Mouse (Mus musculus) inflammation-experienced regulatory T-cells, adult 6 months (primary cell): ENCODE measurements around the gene Lrmda. TPM values are rescaled to one million over a fixed set of nuclear protein-coding genes. Genes with fewer than 3 reads are reported as not detected.

Experiments
- ATAC-seq: one replicate; pipeline ENCODE4 v1.8.0; 2017
- polyA plus RNA-seq, 3 experiments: library from polyadenylated mRNA; unstranded; fragments of 100-300 nt; shearing (Covaris generic); gene quantifications; one replicate each; pipeline ENCODE4 v1.2.1; 2017

Gene Lrmda
- not detected for polyA plus RNA-seq

DNA sequence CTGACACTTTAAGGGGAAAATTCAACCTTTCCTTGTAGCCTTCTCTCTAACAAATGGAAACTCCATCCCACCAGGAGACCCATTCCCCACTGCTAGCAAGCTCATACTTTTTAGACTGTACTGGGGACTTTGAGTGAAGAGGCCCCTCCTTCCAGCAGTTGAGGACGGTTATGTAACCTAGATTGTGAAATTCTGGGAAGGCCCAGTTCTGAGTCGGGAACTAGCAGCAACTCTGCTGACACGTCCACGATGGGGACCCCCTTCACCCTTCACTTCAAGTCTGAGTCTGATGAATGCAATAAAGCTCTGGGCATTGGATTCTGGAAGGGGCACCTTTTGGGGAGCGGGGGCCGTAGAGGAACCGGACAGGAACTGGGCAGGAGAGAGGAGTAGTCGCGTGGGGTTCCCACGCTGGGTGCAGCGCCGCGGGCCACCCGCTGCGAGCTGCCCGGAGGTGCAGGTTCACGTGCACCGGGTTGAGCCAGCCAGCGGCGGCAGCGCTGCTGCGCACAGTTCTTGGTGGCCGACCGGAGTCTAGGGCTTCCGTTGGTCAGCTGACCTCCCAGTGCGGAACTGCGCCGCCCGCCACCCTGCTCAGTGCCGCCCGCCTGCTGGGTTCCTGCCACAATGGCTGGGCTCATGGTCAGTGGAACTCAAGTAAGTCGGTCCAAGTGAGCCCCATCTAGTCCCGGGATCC lies at the start of gene Lrmda:
Gene Lrmda (plus strand): TSS at position 461 of the 697 bp plus-strand sequence.
- ATAC-seq: no peak

- ATAC-seq: no peak
Observed at GRCm38 (mm10) chr14:21981462-21981861, 38.0 kb upstream of the Lrmda start.

DNA sequence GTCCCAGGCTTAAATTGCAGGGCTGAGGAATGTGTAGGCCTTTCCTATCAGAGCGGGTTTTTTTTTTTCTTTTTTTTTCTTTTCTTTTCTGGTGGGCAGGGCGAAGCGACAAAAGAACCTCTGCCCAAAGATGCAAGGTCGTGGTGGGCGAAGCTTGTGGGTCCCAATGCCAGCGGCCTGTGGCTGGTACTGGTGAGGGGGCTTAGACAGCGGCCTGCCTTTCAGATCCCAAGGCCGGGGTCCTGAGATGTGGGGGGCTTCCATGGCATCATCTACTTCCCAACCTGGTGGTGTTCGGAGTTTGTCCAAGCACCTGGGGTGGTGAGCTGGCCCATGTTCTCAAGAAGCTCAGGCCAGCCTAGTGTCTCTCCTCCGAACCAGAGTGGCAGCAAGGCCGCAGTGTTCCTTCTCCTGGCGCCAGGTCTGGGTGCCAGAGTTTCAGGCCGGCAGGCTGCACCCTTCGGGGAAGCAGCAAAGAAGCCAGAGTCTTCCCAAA lies 37.4 kb upstream of the Lrmda start:
- ATAC-seq: no peak

DNA sequence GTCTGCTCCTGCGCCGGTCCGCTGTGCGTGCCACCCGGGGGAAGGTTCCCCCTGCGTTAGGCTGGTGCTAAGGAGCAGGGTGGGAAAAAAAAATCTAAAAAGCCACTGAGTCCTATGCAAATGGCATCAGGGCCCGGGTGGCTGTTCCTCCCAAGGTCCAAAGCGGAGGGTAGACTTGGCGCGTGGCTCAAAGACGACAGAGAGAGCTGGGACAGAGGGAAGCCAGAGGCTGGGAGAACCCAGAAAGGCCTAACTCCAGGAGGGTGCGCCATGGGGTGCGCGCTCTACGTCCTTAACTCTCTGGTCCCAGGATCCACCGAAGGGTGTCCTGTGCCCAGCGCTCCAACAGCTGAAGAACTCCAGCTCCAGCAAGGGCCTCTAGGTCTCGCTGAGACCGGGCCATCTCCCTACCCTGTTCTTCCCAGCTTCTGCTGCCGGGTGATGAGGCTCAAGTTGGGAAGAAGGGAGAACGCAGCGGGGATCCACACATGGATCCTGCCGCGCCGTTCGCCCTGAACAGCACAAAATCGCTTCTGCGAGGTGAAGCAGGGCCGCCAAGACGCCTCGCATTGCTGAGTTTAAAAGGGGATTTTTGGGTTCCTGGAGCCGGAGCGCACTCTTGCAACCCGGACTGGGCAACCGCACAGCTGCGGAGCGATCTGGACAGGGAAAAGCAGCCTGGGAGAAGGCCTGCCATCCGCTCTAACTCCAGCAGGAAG lies 36.8 kb upstream of the Lrmda start:
- no peak for ATAC-seq

DNA sequence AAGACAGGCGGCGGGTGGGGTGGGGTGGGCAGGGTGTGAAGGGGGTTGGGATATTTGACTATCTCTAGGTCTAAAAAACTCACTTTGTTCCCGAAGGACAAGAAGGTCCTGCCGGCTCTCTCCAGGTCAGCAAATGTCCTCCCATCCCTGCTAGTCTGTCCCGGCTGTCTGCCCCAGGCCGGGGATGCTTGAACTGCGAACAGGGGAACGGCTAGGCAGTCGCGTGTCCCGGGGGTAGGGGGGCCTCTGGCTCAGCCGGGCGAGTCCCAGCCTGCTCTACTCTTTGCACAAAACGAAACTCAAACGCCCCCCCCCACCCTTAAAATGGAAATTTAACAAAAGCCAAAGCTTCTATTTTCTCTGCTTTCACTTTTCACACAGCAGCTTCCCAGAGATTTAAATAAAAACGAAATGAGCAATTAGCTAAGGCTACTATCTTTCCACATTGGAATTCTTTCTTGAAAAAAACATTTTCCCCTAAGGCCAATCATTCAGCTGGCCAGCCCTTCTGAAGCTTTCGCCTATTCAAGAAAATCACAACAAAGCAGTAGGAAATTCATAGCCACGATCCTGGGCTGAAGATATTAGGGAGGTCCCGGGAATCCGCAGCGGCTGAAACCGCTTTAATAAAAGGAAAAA lies 36.1 kb upstream of the Lrmda start:
- no peak for ATAC-seq

GRCm38 (mm10) chr14:21983950-21984730 lies 35.4 kb upstream of the Lrmda start:
- no peak for ATAC-seq

DNA sequence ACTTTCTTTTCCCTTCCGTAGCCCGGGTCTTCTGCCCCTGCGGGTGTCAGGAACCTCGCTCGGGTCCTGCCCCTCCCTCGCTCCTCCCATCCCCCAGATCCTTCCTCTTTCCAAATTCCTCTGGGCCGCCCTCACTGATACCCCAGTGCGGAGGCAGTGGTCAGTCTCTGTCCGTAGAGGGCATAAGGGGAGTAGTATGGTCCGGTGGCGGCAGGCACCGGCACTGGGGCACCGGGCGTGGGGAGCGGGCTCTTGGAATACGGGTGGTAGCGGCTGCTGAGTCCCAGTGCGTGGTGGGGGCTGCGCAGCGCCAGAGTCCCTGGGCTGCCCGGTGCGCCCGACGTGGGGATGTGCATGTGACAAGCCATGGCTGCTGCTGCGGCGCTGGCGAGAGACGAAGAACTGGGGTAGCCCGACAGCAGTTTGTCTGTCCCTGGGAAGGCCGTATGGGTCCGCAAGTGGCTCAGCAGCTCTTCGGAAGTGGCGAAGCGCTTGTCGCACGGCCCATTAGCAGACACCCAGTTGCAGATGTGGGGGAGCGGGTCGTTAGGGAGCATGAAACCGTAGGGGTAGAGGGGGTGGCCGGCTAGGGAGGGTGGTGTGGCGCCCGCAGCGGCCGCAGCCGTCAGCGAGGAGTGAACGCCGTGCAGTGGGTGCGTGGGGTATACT lies 34.6 kb upstream of the Lrmda start:
- ATAC-seq: no peak

DNA sequence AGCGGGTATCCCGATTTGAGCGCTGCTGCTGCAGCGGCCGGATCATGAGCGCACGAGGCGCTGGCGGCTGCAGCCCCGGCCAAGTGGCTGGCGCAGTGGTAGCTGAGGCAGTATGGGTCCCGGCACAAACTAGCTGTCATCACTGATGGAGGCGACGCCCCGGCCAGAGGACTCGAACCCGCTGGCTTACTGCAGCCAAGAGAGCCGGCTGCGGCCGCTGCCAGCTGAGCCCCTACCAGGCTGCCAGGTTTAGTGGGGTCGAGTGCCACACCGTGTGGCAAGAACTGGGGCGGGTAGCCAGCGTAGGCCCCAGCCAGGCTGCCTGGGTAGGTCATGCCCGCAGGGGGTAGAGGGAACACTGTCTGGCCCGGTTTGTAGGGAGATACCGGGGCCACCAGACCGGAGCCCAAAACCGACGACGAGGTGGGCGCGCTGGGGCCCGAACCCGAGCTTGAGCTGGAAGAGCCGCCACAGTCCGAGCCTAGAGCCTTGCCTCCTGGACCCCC lies 34.0 kb upstream of the Lrmda start:
- ATAC-seq: no peak

DNA sequence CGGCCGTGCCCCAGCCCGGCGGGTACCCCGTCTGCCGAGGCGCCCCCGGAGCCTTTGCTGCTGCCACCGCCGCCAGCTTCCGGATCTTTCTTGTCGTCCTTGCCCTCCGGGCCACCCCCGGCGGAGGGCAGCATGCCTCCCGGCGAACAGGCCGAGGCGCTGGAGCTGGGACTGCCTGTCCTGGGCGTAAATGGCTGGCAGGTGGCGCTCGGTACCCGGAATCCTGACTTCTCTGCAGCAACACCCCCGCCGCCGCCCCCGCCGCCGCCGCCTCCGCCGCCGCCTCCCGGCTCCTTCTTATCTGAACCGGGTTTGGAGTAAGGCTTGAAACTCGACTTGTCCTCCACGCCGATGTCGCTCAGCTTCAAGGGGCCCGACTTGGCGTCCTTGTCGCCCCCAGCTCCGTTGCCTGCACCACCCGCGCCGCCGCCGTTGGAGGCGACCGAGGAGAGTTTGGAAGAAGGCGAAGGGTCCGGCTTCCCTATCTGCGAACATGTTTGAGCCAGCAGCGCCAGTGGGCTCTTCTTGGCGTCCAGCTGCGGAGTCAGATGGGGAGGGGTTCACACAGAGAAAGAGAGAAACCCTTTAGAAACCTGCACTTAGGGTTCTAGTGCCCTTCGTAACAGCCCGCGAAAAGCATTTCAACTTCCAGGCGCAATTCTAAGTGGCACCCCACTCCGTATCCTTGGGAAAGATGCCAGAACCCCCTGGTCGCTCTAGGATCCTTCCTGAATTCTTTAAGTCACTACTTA lies 33.4 kb upstream of the Lrmda start:
- no peak for ATAC-seq

DNA sequence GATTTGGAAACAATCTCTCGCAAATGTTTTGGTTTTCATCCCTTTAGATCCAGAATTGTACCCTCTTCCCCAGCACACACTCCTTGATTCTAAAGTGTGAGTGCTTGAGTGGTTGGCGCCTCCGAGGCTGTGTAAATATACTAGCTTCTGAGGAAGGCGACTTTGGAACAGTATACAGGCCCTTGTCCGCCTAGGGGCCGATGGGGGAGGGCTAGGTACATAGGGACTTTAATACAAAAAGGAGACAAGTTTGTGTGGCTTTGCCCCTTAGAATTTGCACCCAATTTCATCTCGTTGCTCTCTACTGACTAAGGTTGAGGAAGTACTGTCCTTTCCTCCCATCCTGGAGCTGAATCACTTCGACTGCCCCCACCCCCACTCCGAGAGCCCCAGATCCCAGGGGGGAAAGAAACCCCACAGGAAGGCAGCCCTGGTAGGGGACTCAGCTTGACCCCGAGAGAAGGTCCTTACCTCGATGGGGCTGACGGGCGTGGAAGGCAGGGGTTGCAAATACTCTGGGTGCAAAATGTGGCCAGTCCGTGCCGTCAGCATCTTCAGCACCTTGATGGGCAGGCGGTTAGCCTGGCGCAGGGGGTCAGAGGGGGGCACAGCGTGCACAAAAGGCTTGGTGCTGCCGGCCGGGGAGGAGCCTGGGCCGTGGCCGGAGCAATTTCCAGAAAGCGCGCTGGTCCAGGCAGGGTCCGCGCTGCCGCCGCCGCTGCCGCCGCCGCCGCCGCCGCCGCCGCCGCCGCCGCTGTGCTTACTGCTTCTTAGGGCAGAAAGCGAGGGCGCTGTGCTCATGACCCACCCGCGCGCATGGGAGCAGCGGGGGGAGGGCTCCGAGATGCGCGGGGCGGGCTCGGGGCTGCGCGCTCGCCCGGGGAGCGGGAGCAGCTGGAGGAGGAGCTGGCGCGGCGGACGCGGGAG lies 32.5 kb upstream of the Lrmda start:
- no peak for ATAC-seq

- no peak for ATAC-seq
Observed at GRCm38 (mm10) chr14:21987660-21988576, 31.6 kb upstream of the Lrmda start.

GRCm38 (mm10) chr14:21988577-21989290 lies 30.8 kb upstream of the Lrmda start:
- no peak for ATAC-seq

GRCm38 (mm10) chr14:21989291-21989913 lies 30.1 kb upstream of the Lrmda start, which contains the start of gene Zfp503:
Gene Zfp503, minus strand, starts transcription at chr14:21989601.
- ATAC-seq: no peak

DNA sequence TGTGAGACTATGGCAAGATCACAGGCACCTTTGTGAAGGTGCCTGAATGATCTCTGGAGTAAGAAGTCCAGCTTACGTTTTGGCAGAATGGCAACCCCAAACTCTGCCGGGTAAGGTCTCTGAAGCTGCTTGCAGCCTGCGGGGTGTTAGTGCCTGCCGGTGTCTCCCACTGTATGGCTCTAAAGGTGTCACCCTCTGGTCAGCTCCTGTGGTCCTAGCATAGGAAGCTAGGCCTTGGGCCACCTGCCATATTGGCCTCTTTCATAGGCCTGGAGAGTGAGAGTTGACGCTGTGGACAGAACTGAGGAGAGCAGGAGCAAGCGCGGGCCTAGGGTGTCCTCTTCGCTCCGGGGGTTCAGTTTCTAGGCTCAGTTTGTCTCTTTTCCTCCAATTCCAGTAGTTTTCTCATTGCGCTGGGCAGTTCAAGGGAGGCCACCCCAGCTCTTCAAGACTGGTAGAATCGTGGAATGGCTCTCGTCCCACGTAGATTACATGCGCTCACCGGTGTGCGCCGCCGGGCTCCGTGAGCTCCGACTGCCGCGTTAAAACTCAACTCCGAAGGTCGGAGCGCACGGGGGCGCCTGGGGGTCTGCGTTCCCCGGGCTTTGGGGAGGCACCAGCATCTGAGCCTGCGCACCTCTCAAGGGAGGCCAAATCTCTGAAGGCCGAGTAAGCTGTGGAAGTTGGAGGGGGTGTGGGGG lies 29.0 kb upstream of the Lrmda start:
- ATAC-seq: no peak

DNA sequence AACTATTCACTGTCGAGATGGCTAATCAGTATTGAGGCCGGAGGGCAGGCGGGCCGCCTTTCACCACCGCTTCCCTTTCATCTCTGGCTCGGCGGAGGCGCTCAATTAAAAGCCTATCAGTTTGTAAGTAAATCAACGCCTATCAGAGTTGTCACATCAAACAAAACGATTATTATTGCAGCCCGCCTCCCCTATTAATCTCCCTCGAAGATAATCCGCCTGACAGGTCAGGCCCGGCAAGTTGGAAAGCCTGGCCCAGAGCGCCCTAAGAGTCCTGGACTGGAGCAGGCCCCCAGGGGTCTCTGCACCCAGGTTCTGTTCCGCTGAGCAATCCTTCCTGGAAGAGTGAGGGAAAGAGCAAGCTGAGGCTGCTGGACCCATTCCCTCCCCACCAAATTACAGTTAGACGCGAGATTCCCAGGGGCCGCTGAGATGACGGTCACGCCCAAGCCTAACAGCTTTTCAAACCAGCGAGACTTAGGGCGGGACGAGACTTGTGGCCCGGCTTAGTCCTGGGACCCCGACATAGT lies 28.2 kb upstream of the Lrmda start:
- ATAC-seq: no peak

GRCm38 (mm10) chr14:21991856-21992255 lies 27.7 kb upstream of the Lrmda start:
- ATAC-seq: no peak
